Mouse (Mus musculus) G1E (cell line): ENCODE measurements around the gene Olfr671. TPM values are rescaled to one million over a fixed set of nuclear protein-coding genes. Genes with fewer than 3 reads are reported as not detected.

Experiments
- ATAC-seq: 2 replicates; pipeline ENCODE4 v1.8.0; 2016; ENCODE audit warnings: mild to moderate bottlenecking; ENCODE audit not compliant: insufficient number of reproducible peaks, poor library complexity, low FRiP score, severe bottlenecking; ENCODE audit errors: extremely low read depth
- DNase-seq: peaks from one replicate; pipeline ENCODE4 v3.0.0; 2012; ENCODE audit warnings: low spot score
- H3K27me3 ChIP-seq: 2 replicates; pipeline ENCODE4 v1.6.1; 2012; ENCODE audit warnings: mild to moderate bottlenecking, low read length, inconsistent platforms; ENCODE audit not compliant: insufficient read depth
- H3K36me3 ChIP-seq: replicated peaks from 2 replicates; pipeline ENCODE3; 2012; ENCODE audit warnings: mild to moderate bottlenecking, inconsistent platforms
- H3K4me1 ChIP-seq: 2 replicates; pipeline ENCODE4 v1.6.1; 2012; ENCODE audit warnings: low read depth, low read length, inconsistent platforms, mixed read lengths; ENCODE audit not compliant: insufficient read depth
- H3K4me3 ChIP-seq: 2 replicates; pipeline ENCODE4 v1.5.1; 2012; ENCODE audit warnings: low read depth, mild to moderate bottlenecking, inconsistent platforms, low read length, moderate library complexity, mixed read lengths
- H3K9me3 ChIP-seq: replicated peaks from 2 replicates; pipeline ENCODE4 v1.6.1; 2012; ENCODE audit warnings: inconsistent platforms
- CTCF ChIP-seq: IDR thresholded peaks from 2 replicates; pipeline ENCODE4 v1.5.1; 2012; ENCODE audit warnings: low read depth, low read length, inconsistent platforms, mixed read lengths
- GATA1 ChIP-seq: IDR thresholded peaks from 2 replicates; pipeline ENCODE4 v1.6.1; 2012; ENCODE audit warnings: borderline replicate concordance, low read length, inconsistent platforms, mixed read lengths
- GATA2 ChIP-seq: IDR thresholded peaks from 2 replicates; pipeline ENCODE4 v1.6.1; 2012; ENCODE audit warnings: low read depth, low read length, inconsistent platforms, borderline replicate concordance
- POLR2AphosphoS5 ChIP-seq: IDR thresholded peaks from 2 replicates; pipeline ENCODE4 v1.6.1; 2012; ENCODE audit warnings: low read depth, low read length, inconsistent platforms; ENCODE audit not compliant: insufficient replicate concordance
- TAL1 ChIP-seq: conservative IDR thresholded peaks from 2 replicates; pipeline ENCODE4 v1.6.1; 2012; ENCODE audit warnings: low read depth, low read length, inconsistent platforms, mixed read lengths
- polyA plus RNA-seq: library from polyadenylated mRNA; stranded (reverse); fragments of >175 nt; gene quantifications from 2 replicates; pipeline ENCODE4 v1.2.3, GENCODE M21; 2012
- total RNA-seq, 2 experiments: library from RNA; stranded (forward) in 1 of 2; stranded (reverse) in 1 of 2; fragments of 200-1000 nt in 1 of 2; fragments of >200 nt in 1 of 2; fragmentation: Nextera tagmentation in 1 of 2; gene quantifications; 2 replicates each; pipeline ENCODE4 v1.2.3; 2014 to 2017

Olfr671 gene
- total and polyA plus RNA-seq, 3 experiments, result 0.22 TPM; not detected in 2

GRCm38 (mm10) chr7:104933940-104934339 is 45.0 kb downstream of the Olfr671 start, which contains the start of gene Olfr669:
Gene Olfr669 (plus strand): TSS chr7:104934240.
- H3K4me3 ChIP-seq, result no peak within 1 kb of the TSS
- H3K27me3 ChIP-seq, result no peaks in the 10 kb centered on the region
- DNase-seq (no peak), ATAC-seq (no peak)
- no peaks in the 10 kb centered on the region for H3K36me3 ChIP-seq
- no peaks in the 10 kb centered on the region; the same call in 1 of the 2 replicates for H3K9me3 ChIP-seq
- H3K4me1 ChIP-seq, result no peaks in the 10 kb centered on the region
- TF ChIP-seq CTCF, result no peak
- no peak for TF ChIP-seq POLR2AphosphoS5
- TF ChIP-seq TAL1, result no peak
- no peak for TF ChIP-seq GATA2
- no peak for TF ChIP-seq GATA1

- TF ChIP-seq TAL1 (no peak), GATA1 (no peak), POLR2AphosphoS5 (no peak), CTCF (no peak), GATA2 (no peak)
- Histone ChIP-seq H3K4me1 (no peaks in the 10 kb centered on the region), H3K9me3 (no peaks in the 10 kb centered on the region; the same call in 1 of the 2 replicates), H3K27me3 (no peaks in the 10 kb centered on the region), H3K4me3 (no peak within 1 kb of the TSS), H3K36me3 (no peaks in the 10 kb centered on the region)
- no peak for DNase-seq
- ATAC-seq, result no peak
These were observed 51.0 kb downstream of the Olfr671 start, which contains the start of gene Olfr668 for GRCm38 (mm10) chr7:104927957-104928356. Gene Olfr668 (minus strand): TSS chr7:104928057.

Other genes with a start within 250 kb of the Olfr671 start
Only the 20 nearest of the 21 such genes appear.
- not detected in 2 replicates for gene Usp17le, start 201.7 kb downstream of the Olfr671 start, total RNA-seq (2014; fragmentation: Nextera tagmentation)
- gene Usp17le, start 201.7 kb downstream of the Olfr671 start, total RNA-seq (2017), result 0.12 and 0.16 TPM in 2 replicates
- not detected in 2 replicates for gene Usp17le, start 201.7 kb downstream of the Olfr671 start, polyA plus RNA-seq
- not detected in 2 replicates for gene Usp17lb, start 136.5 kb downstream of the Olfr671 start, total RNA-seq (2014; fragmentation: Nextera tagmentation)
- 0.11 TPM in 1 of 2 replicates, not detected in the other for gene Usp17lb, start 136.5 kb downstream of the Olfr671 start, total RNA-seq (2017)
- gene Usp17lb, start 136.5 kb downstream of the Olfr671 start, polyA plus RNA-seq, result not detected in 2 replicates
- gene Usp17la, start 122.1 kb downstream of the Olfr671 start, total RNA-seq (2014; fragmentation: Nextera tagmentation), result not detected in 2 replicates
- gene Usp17la, start 122.1 kb downstream of the Olfr671 start, total RNA-seq (2017), result not detected in 2 replicates
- gene Usp17la, start 122.1 kb downstream of the Olfr671 start, polyA plus RNA-seq, result not detected in 2 replicates
- gene Olfr665, start 101.1 kb downstream of the Olfr671 start, total RNA-seq (2014; fragmentation: Nextera tagmentation), result not detected in 2 replicates
- gene Olfr665, start 101.1 kb downstream of the Olfr671 start, total RNA-seq (2017), result 0.05 and 0.17 TPM in 2 replicates
- gene Olfr665, start 101.1 kb downstream of the Olfr671 start, polyA plus RNA-seq, result not detected in 2 replicates
- not detected in 2 replicates for gene Olfr666, start 83.2 kb downstream of the Olfr671 start, total RNA-seq (2014; fragmentation: Nextera tagmentation)
- gene Olfr666, start 83.2 kb downstream of the Olfr671 start, total RNA-seq (2017), result not detected in 2 replicates
- gene Olfr666, start 83.2 kb downstream of the Olfr671 start, polyA plus RNA-seq, result not detected in 2 replicates
- gene Olfr667, start 57.6 kb downstream of the Olfr671 start, total RNA-seq (2014; fragmentation: Nextera tagmentation), result not detected in 2 replicates
- gene Olfr667, start 57.6 kb downstream of the Olfr671 start, total RNA-seq (2017), result 0.22 TPM in 1 of 2 replicates, not detected in the other
- not detected in 2 replicates for gene Olfr667, start 57.6 kb downstream of the Olfr671 start, polyA plus RNA-seq
- not detected in 2 replicates for gene Olfr668, start 51.1 kb downstream of the Olfr671 start, total RNA-seq (2014; fragmentation: Nextera tagmentation)
- gene Olfr668, start 51.1 kb downstream of the Olfr671 start, total RNA-seq (2017), result 0.12 TPM in 1 of 2 replicates, not detected in the other
- gene Olfr668, start 51.1 kb downstream of the Olfr671 start, polyA plus RNA-seq, result not detected in 2 replicates
- not detected in 2 replicates for gene Olfr669, start 44.9 kb downstream of the Olfr671 start, total RNA-seq (2014; fragmentation: Nextera tagmentation)
- 0.11 TPM in 1 of 2 replicates, not detected in the other for gene Olfr669, start 44.9 kb downstream of the Olfr671 start, total RNA-seq (2017)
- not detected in 2 replicates for gene Olfr669, start 44.9 kb downstream of the Olfr671 start, polyA plus RNA-seq
- not detected in 2 replicates for gene Olfr670, start 16.5 kb downstream of the Olfr671 start, total RNA-seq (2014; fragmentation: Nextera tagmentation)
- gene Olfr670, start 16.5 kb downstream of the Olfr671 start, total RNA-seq (2017), result under 0.01 and 0.12 TPM in 2 replicates
- not detected in 2 replicates for gene Olfr670, start 16.5 kb downstream of the Olfr671 start, polyA plus RNA-seq
- gene Olfr672, start 22.9 kb upstream of the Olfr671 start, total RNA-seq (2014; fragmentation: Nextera tagmentation), result not detected in 2 replicates
- 0.22 and 0.23 TPM in 2 replicates for gene Olfr672, start 22.9 kb upstream of the Olfr671 start, total RNA-seq (2017)
- gene Olfr672, start 22.9 kb upstream of the Olfr671 start, polyA plus RNA-seq, result not detected in 2 replicates
- gene Olfr675, start 49.3 kb upstream of the Olfr671 start, total RNA-seq (2014; fragmentation: Nextera tagmentation), result not detected in 2 replicates
- gene Olfr675, start 49.3 kb upstream of the Olfr671 start, total RNA-seq (2017), result 0.06 and 0.49 TPM in 2 replicates
- gene Olfr675, start 49.3 kb upstream of the Olfr671 start, polyA plus RNA-seq, result not detected in 2 replicates
- not detected in 2 replicates for gene Olfr676, start 53.6 kb upstream of the Olfr671 start, total RNA-seq (2014; fragmentation: Nextera tagmentation)
- gene Olfr676, start 53.6 kb upstream of the Olfr671 start, total RNA-seq (2017), result 0.11 and 0.29 TPM in 2 replicates
- gene Olfr676, start 53.6 kb upstream of the Olfr671 start, polyA plus RNA-seq, result not detected in 2 replicates
- gene Olfr677, start 72.2 kb upstream of the Olfr671 start, total RNA-seq (2014; fragmentation: Nextera tagmentation), result not detected in 2 replicates
- 0.16 TPM in 1 of 2 replicates, not detected in the other for gene Olfr677, start 72.2 kb upstream of the Olfr671 start, total RNA-seq (2017)
- gene Olfr677, start 72.2 kb upstream of the Olfr671 start, polyA plus RNA-seq, result not detected in 2 replicates
- not detected in 2 replicates for gene Olfr678, start 85.3 kb upstream of the Olfr671 start, total RNA-seq (2014; fragmentation: Nextera tagmentation)
- 0.16 TPM in 1 of 2 replicates, not detected in the other for gene Olfr678, start 85.3 kb upstream of the Olfr671 start, total RNA-seq (2017)
- not detected in 2 replicates for gene Olfr678, start 85.3 kb upstream of the Olfr671 start, polyA plus RNA-seq
- not detected in 2 replicates for gene Olfr679, start 102.1 kb upstream of the Olfr671 start, total RNA-seq (2014; fragmentation: Nextera tagmentation)
- under 0.01 and 0.11 TPM in 2 replicates for gene Olfr679, start 102.1 kb upstream of the Olfr671 start, total RNA-seq (2017)
- not detected in 2 replicates for gene Olfr679, start 102.1 kb upstream of the Olfr671 start, polyA plus RNA-seq
- not detected in 2 replicates for gene Olfr680-ps1, start 113.7 kb upstream of the Olfr671 start, total RNA-seq (2014; fragmentation: Nextera tagmentation)
- gene Olfr680-ps1, start 113.7 kb upstream of the Olfr671 start, total RNA-seq (2017), result 0.12 TPM in 1 of 2 replicates, not detected in the other
- gene Olfr680-ps1, start 113.7 kb upstream of the Olfr671 start, polyA plus RNA-seq, result not detected in 2 replicates
- gene Olfr681, start 137.7 kb upstream of the Olfr671 start, total RNA-seq (2014; fragmentation: Nextera tagmentation), result not detected in 2 replicates
- 0.06 and 0.11 TPM in 2 replicates for gene Olfr681, start 137.7 kb upstream of the Olfr671 start, total RNA-seq (2017)
- not detected in 2 replicates for gene Olfr681, start 137.7 kb upstream of the Olfr671 start, polyA plus RNA-seq
- not detected in 2 replicates for gene Olfr683, start 167.9 kb upstream of the Olfr671 start, total RNA-seq (2014; fragmentation: Nextera tagmentation)
- 0.22 TPM in 1 of 2 replicates, not detected in the other for gene Olfr683, start 167.9 kb upstream of the Olfr671 start, total RNA-seq (2017)
- gene Olfr683, start 167.9 kb upstream of the Olfr671 start, polyA plus RNA-seq, result not detected in 2 replicates
- not detected in 2 replicates for gene Olfr684, start 184.5 kb upstream of the Olfr671 start, total RNA-seq (2014; fragmentation: Nextera tagmentation)
- gene Olfr684, start 184.5 kb upstream of the Olfr671 start, total RNA-seq (2017), result 0.22 TPM in 1 of 2 replicates, not detected in the other
- gene Olfr684, start 184.5 kb upstream of the Olfr671 start, polyA plus RNA-seq, result not detected in 2 replicates
- gene Olfr685, start 206.9 kb upstream of the Olfr671 start, total RNA-seq (2014; fragmentation: Nextera tagmentation), result not detected in 2 replicates
- 0.11 and 0.12 TPM in 2 replicates for gene Olfr685, start 206.9 kb upstream of the Olfr671 start, total RNA-seq (2017)
- gene Olfr685, start 206.9 kb upstream of the Olfr671 start, polyA plus RNA-seq, result not detected in 2 replicates